Mouse (Mus musculus) v-Abl transformed pro-B cells (cell line): Measurements from ENCODE around the gene Morc2a.

Experiments
- in situ Hi-C, 2 experiments: fragments of 400-800 bp; cut with MboI; formaldehyde crosslinking; loops; one replicate each; pipeline ENCODE4 v1.15.1; 2025; ENCODE audit not compliant: unreplicated experiment in 2 of 2

The Morc2a gene

GRCm38 (mm10) chr11:3679771-3680170 lies 30.8 kb downstream of the Morc2a start:
- in situ Hi-C loops, result loop anchor here in 1 of 2 experiments (10.0 to 25.0 kb wide), 2 partner anchors 205 to 442 kb away; no protein-coding TSS in a partner anchor

- in situ Hi-C loops, result loop anchor here in 1 of 2 experiments (10.0 to 25.0 kb wide), 2 partner anchors 209 to 446 kb away; no protein-coding TSS in a partner anchor
These were observed 34.7 kb downstream of the Morc2a start for GRCm38 (mm10) chr11:3683696-3684095.

- in situ Hi-C loops, result loop anchor here in 1 of 2 experiments (10.0 to 25.0 kb wide), 2 partner anchors 209 to 447 kb away; no protein-coding TSS in a partner anchor
These were observed 35.2 kb downstream of the Morc2a start for GRCm38 (mm10) chr11:3684232-3684631.

GRCm38 (mm10) chr11:3684723-3685430 lies 35.9 kb downstream of the Morc2a start:
- in situ Hi-C loops, result loop anchor here in 1 of 2 experiments (10.0 to 25.0 kb wide), 2 partner anchors 210 to 448 kb away; no protein-coding TSS in a partner anchor

GRCm38 (mm10) chr11:3685431-3685830 lies 36.4 kb downstream of the Morc2a start:
- in situ Hi-C loops, result loop anchor here in 1 of 2 experiments (10.0 to 25.0 kb wide), 2 partner anchors 211 to 448 kb away; no protein-coding TSS in a partner anchor

GRCm38 (mm10) chr11:3686318-3686717 lies 37.3 kb downstream of the Morc2a start:
- in situ Hi-C loops, result loop anchor here in 1 of 2 experiments (10.0 to 25.0 kb wide), 2 partner anchors 212 to 449 kb away; no protein-coding TSS in a partner anchor

- in situ Hi-C loops, result loop anchor here in 1 of 2 experiments (10.0 to 25.0 kb wide), 2 partner anchors 212 to 450 kb away; no protein-coding TSS in a partner anchor
These were observed 37.9 kb downstream of the Morc2a start for GRCm38 (mm10) chr11:3686885-3687284.

GRCm38 (mm10) chr11:3691746-3692145 lies 42.8 kb downstream of the Morc2a start:
- in situ Hi-C loops, result loop anchor here (5.0 to 25.0 kb wide), 3 partner anchors 157 to 454 kb away; no protein-coding TSS in a partner anchor

- in situ Hi-C loops, result loop anchor here in 1 of 2 experiments (10.0 to 25.0 kb wide), 2 partner anchors 161 to 459 kb away; no protein-coding TSS in a partner anchor
These were observed 47.2 kb downstream of the Morc2a start for GRCm38 (mm10) chr11:3696086-3696616.

GRCm38 (mm10) chr11:3697441-3697840 lies 48.5 kb downstream of the Morc2a start:
- in situ Hi-C loops, result loop anchor here in 1 of 2 experiments (10.0 to 25.0 kb wide), 2 partner anchors 163 to 460 kb away; no protein-coding TSS in a partner anchor

GRCm38 (mm10) chr11:3703089-3703992 lies 54.4 kb downstream of the Morc2a start:
- in situ Hi-C loops, result no loop called here

GRCm38 (mm10) chr11:3704404-3704803 lies 55.4 kb downstream of the Morc2a start:
- in situ Hi-C loops, result no loop called here

- in situ Hi-C loops, result no loop called here
These were observed 58.1 kb downstream of the Morc2a start for GRCm38 (mm10) chr11:3707057-3707456.

- in situ Hi-C loops, result no loop called here
These were observed 61.2 kb downstream of the Morc2a start for GRCm38 (mm10) chr11:3710203-3710602.

GRCm38 (mm10) chr11:3714486-3714885 lies 65.5 kb downstream of the Morc2a start:
- in situ Hi-C loops, result no loop called here

- in situ Hi-C loops, result no loop called here
These were observed 67.7 kb downstream of the Morc2a start for GRCm38 (mm10) chr11:3716662-3717061.

- in situ Hi-C loops, result no loop called here
These were observed 73.0 kb downstream of the Morc2a start for GRCm38 (mm10) chr11:3722036-3722435.

- in situ Hi-C loops, result no loop called here
These were observed 73.9 kb downstream of the Morc2a start for GRCm38 (mm10) chr11:3722861-3723260.

GRCm38 (mm10) chr11:3723910-3724309 lies 74.9 kb downstream of the Morc2a start:
- in situ Hi-C loops, result no loop called here

- in situ Hi-C loops, result no loop called here
These were observed 75.7 kb downstream of the Morc2a start for GRCm38 (mm10) chr11:3724726-3725125.
